Mouse (Mus musculus): ENCODE measurements around the gene Prnp. TPM values are rescaled to one million over a fixed set of nuclear protein-coding genes. Genes with fewer than 3 reads are reported as not detected.

The Prnp gene
- polyA plus RNA-seq, 1 experiment from 2014 or later: 82.0 TPM

- Histone ChIP-seq H3K4me3 (peak overlapping the region; percentile 27; the same call in 1 of the 2 replicates), H3K27me3 (replicated peaks) (no peaks in the 10 kb centered on the region), H3K36me3 (no peaks in the 10 kb centered on the region), H3K9ac (peak overlapping the region; percentile 72; the same call in 1 of the 2 replicates), H3K4me2 (peak overlapping the region; percentile 60), H3K4me1 (peaks cover 22% of the 10 kb centered on the region), H3K9me3 (peaks cover 10% of the 10 kb centered on the region), H3K27ac (replicated peaks) (peak overlapping the region; percentile 61)
- no peak for ATAC-seq (ENCODE audit: extremely low read depth, insufficient number of reproducible peaks, low FRiP score, low TSS enrichment)
- WGBS: 6% methylated on average over 9 of the region's 9 CpGs
Observed at GRCm38 (mm10) chr2:131980866-131981265, 71.1 kb downstream of the Prnp start.

- Histone ChIP-seq H3K9me3 (peaks cover 6% of the 10 kb centered on the region), H3K27ac (replicated peaks) (no peak overlapping the region), H3K4me2 (no peak overlapping the region), H3K4me1 (peaks cover 22% of the 10 kb centered on the region), H3K27me3 (replicated peaks) (no peaks in the 10 kb centered on the region), H3K9ac (no peak overlapping the region), H3K4me3 (no peak overlapping the region), H3K36me3 (no peaks in the 10 kb centered on the region)
- no peak for ATAC-seq (ENCODE audit: extremely low read depth, insufficient number of reproducible peaks, low FRiP score, low TSS enrichment)
- 18% methylated on average over 6 of the region's 6 CpGs for WGBS
Observed at GRCm38 (mm10) chr2:131982546-131983196, 72.9 kb downstream of the Prnp start.

- H3K4me1 ChIP-seq: peaks cover 19% of the 10 kb centered on the region
- H3K27me3 ChIP-seq (replicated peaks): no peaks in the 10 kb centered on the region
- H3K27ac ChIP-seq (replicated peaks): no peak overlapping the region
- H3K36me3 ChIP-seq: no peaks in the 10 kb centered on the region
- H3K9ac ChIP-seq: no peak overlapping the region
- ATAC-seq (ENCODE audit: extremely low read depth, insufficient number of reproducible peaks, low FRiP score, low TSS enrichment): no peak
- H3K4me3 ChIP-seq: no peak overlapping the region
- WGBS: 51% methylated on average over 3 of the region's 3 CpGs
- no peaks in the 10 kb centered on the region for H3K9me3 ChIP-seq
- no peak overlapping the region for H3K4me2 ChIP-seq
Observed at GRCm38 (mm10) chr2:131987950-131988349, 78.2 kb downstream of the Prnp start.

Other genes starting within 250 kb of the Prnp start
- not detected in 2 replicates for gene Erv3, start 50.2 kb upstream of the Prnp start, polyA plus RNA-seq (2015; fragmentation: Nextera tagmentation; extraction: Ambion mirVana)
- gene Prn, start within 50 bp of the Prnp start, polyA plus RNA-seq (2015; fragmentation: Nextera tagmentation; extraction: Ambion mirVana): not detected in 2 replicates
- gene Prnd, start 40.9 kb downstream of the Prnp start, polyA plus RNA-seq (2015; fragmentation: Nextera tagmentation; extraction: Ambion mirVana): 18.4 and 19.0 TPM in 2 replicates
- gene Rassf2, start 120.3 kb downstream of the Prnp start, polyA plus RNA-seq (2015; fragmentation: Nextera tagmentation; extraction: Ambion mirVana): 5.5 and 5.8 TPM in 2 replicates
- 8.7 and 9.2 TPM in 2 replicates for gene Slc23a2, start 235.2 kb downstream of the Prnp start, polyA plus RNA-seq (2015; fragmentation: Nextera tagmentation; extraction: Ambion mirVana)